ENCODE assay signal across 8 mouse cellular contexts in genomic region chr6:29917383-29917720, GRCm38 (mm10). TPM values are rescaled to one million over a fixed set of nuclear protein-coding genes. Genes with fewer than 3 reads are reported as not detected.
A peak's percentile ranks its signal among the peaks of the same experiment; 100 is the strongest.
DNase-seq lines count a peak whose midpoint lies in the region; ATAC-seq and TF ChIP-seq lines count a peak whose summit lies in the region.

No protein-coding gene starts in this region.

- intact Hi-C loops in left cerebral cortex, adult 2 months (cut with DNase I) = loop anchor here (5.0 kb wide), 2 partner anchors 130 to 165 kb away; partner anchors contain the start of gene Nrf1

- peak overlapping the region; percentile 90 for H3K4me3 ChIP-seq in left cerebral cortex, adult 2 months
- H3K4me3 ChIP-seq in forebrain, embryonic 14.5 days (ENCODE audit: low read depth, low read length) = peak overlapping the region; percentile 71
- peak overlapping the region; percentile 64 for H3K4me3 ChIP-seq in limb, embryonic 10.5 days
- peak overlapping the region; percentile 66 for H3K4me3 ChIP-seq in midbrain, embryonic 13.5 days (replicated peaks)

- no peaks in the 10 kb centered on the region for H3K9me3 ChIP-seq in forebrain, embryonic 14.5 days (replicated peaks; ENCODE audit: control insufficient read depth, low read length)
- no peaks in the 10 kb centered on the region for H3K9me3 ChIP-seq in limb, embryonic 10.5 days (replicated peaks)
- H3K9me3 ChIP-seq in midbrain, embryonic 13.5 days = no peaks in the 10 kb centered on the region

- peak overlapping the region; percentile 68 for H3K9ac ChIP-seq in forebrain, embryonic 14.5 days (ENCODE audit: low read length)
- peak overlapping the region; percentile 64 for H3K9ac ChIP-seq in midbrain, embryonic 13.5 days (replicated peaks)

- peak overlapping the region; percentile 93 for H3K4me2 ChIP-seq in forebrain, embryonic 14.5 days (ENCODE audit: low read length)
- H3K4me2 ChIP-seq in midbrain, embryonic 13.5 days (replicated peaks) = peak overlapping the region; percentile 88

- H3K27me3 ChIP-seq in forebrain, embryonic 14.5 days (replicated peaks; ENCODE audit: control insufficient read depth, insufficient read depth, low read length) = 0 out of 2 replicates have a peak, but pooled peaks cover 6% of the 10 kb centered on the region
- peaks cover 55% of the 10 kb centered on the region for H3K27me3 ChIP-seq in limb, embryonic 10.5 days (ENCODE audit: low read depth, poor library complexity, severe bottlenecking)
- H3K27me3 ChIP-seq in midbrain, embryonic 13.5 days = peaks cover 35% of the 10 kb centered on the region

- H3K4me1 ChIP-seq in forebrain, embryonic 14.5 days (ENCODE audit: control insufficient read depth, insufficient read depth, low read length) = peaks cover 3% of the 10 kb centered on the region; the same call in 1 of the 2 replicates
- H3K4me1 ChIP-seq in limb, embryonic 10.5 days = peaks cover 19% of the 10 kb centered on the region
- H3K4me1 ChIP-seq in midbrain, embryonic 13.5 days (replicated peaks) = peaks cover 9% of the 10 kb centered on the region

- DNase-seq in left cerebral cortex, adult 2 months (ENCODE audit: extremely low spot score in 1 of 2, low spot score in 2 of 2) = no peak
- no peak for DNase-seq in left cerebral cortex, adult 8-10 months (ENCODE audit: low spot score in 2 of 2)
- peak; percentile 62 for DNase-seq in brain, adult 2 months (ENCODE audit: low read depth, low spot score)
- DNase-seq in forebrain, embryonic 14.5 days (ENCODE audit: low spot score) = peak; percentile 49
- DNase-seq in limb, embryonic 10.5 days (ENCODE audit: low spot score) = no peak
- DNase-seq in urinary bladder, postnatal 25 days (ENCODE audit: low spot score) = no peak
- no peak for DNase-seq in layer of hippocampus, adult 9-10 months (ENCODE audit: low spot score)

- peak; percentile 74 for ATAC-seq in forebrain, embryonic 14.5 days
- ATAC-seq in midbrain, embryonic 13.5 days = peak; percentile 87

- under 1% methylated on average over 21 of the region's 21 CpGs for WGBS in forebrain, embryonic 14.5 days
- under 1% methylated on average over 21 of the region's 21 CpGs for WGBS in limb, embryonic 10.5 days
- WGBS in midbrain, embryonic 13.5 days = 1% methylated on average over 21 of the region's 21 CpGs

- TF ChIP-seq CTCF in left cerebral cortex, adult 2 months (IDR thresholded peaks at IDR 0.05) = no peak

- no peaks in the 10 kb centered on the region for H3K36me3 ChIP-seq in forebrain, embryonic 14.5 days (ENCODE audit: control insufficient read depth, insufficient read depth, low read length)
- H3K36me3 ChIP-seq in limb, embryonic 10.5 days = no peaks in the 10 kb centered on the region
- H3K36me3 ChIP-seq in midbrain, embryonic 13.5 days = no peaks in the 10 kb centered on the region

- no peak overlapping the region for H3K27ac ChIP-seq in left cerebral cortex, adult 2 months
- H3K27ac ChIP-seq in forebrain, embryonic 14.5 days (ENCODE audit: low read depth, low read length) = no peak overlapping the region
- H3K27ac ChIP-seq in limb, embryonic 10.5 days = peak overlapping the region; percentile 26; the same call in 1 of the 2 replicates
- no peak overlapping the region for H3K27ac ChIP-seq in midbrain, embryonic 13.5 days

RNA-seq across cellular contexts. Expression of gene Strip2, which starts 0.5 kb away (rescaled TPM):
- 10 to 100 TPM; 17.0 to 24.1 TPM for total RNA-seq in left cerebral cortex, adult 2 months (2021)
- total RNA-seq in left cerebral cortex, adult 8-10 months (2022) = 10 to 100 TPM; 37.7 to 60.0 (median 42.6) TPM
- 1.7 and 2.7 TPM in 2 replicates for polyA plus RNA-seq in forebrain, embryonic 14.5 days (2014; fragmentation: Nextera tagmentation; extraction: Ambion mirVana)
- polyA plus RNA-seq in limb, embryonic 10.5 days (2016; fragmentation: Nextera tagmentation; extraction: Ambion mirVana) = 0.60 and 0.95 TPM in 2 replicates
- 1.4 and 1.6 TPM in 2 replicates for polyA plus RNA-seq in midbrain, embryonic 13.5 days (2015; fragmentation: Nextera tagmentation; extraction: Ambion mirVana)

Comparison
In these comparisons a context has a peak if more than half of its experiments do, and no peak if none do; other contexts are left out.
1. DNase-seq: peak in brain, adult 2 months (single experiment) and forebrain, embryonic 14.5 days (single experiment); none in left cerebral cortex, adult 2 months (0 of 2), left cerebral cortex, adult 8-10 months (0 of 2), limb, embryonic 10.5 days (single experiment), urinary bladder, postnatal 25 days (single experiment) and layer of hippocampus, adult 9-10 months (single experiment).
2. Peak in every context shown above with its lines, with median percentiles within 50 percentile points of each other: H3K4me3 ChIP-seq.